Mouse (Mus musculus) heart, postnatal 4 days (tissue): ENCODE measurements around the gene Eif4ebp2. TPM values are rescaled to one million over a fixed set of nuclear protein-coding genes. Genes with fewer than 3 reads are reported as not detected.

Experiments used
- DNase-seq: peaks from one replicate; pipeline ENCODE4 v3.0.0; 2021
- total RNA-seq, 2 experiments: library from RNA; stranded (reverse); gene quantifications; 2 replicates each; pipeline ENCODE4 v1.2.3; 2021

Eif4ebp2 gene
- total RNA-seq, 2 experiments from 2014 or later = 95.4 to 95.9 TPM

DNA sequence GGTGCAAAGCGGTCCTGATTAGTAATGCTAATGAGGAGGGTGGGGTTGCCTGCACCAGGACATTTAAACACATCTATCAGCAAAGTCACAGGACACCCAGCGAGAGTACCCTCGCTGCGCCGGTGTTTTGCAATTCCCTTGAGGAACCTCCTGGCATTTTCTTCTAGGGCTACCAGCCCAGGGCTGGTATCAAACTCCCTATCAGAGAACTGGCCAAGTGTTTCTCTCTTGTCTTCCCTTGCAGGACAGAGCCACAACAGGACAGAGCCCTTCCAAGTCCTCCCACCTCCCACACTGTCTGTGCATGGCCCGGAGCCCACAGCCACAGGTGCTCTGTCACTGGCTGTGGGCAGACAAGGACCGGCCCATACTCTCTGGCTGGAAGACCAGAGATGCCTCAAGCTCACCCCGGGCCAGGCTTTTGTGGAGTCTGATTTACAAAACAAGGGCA lies 70.2 kb downstream of the Eif4ebp2 start:
- no peak for DNase-seq

DNA sequence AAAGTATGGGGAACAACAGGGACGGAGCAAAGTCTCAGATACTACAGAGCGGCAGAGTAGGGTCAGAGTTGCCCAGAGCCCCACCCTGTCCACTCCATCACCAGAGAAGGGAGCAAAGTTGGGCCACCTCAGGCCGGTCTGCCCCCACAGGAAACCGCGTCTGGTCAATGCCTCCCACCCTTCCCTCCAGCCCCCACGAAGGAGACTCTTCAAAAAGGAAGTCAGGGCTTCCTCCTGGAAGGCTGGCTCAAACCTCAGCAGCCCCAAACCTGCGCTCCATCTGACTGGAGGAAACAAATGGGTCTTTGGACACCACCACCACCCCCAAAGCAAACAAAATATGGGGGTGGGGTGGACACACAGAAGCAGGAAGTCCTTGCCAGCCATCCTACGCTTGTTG lies 70.6 kb downstream of the Eif4ebp2 start:
- peak; percentile 48 for DNase-seq

DNA sequence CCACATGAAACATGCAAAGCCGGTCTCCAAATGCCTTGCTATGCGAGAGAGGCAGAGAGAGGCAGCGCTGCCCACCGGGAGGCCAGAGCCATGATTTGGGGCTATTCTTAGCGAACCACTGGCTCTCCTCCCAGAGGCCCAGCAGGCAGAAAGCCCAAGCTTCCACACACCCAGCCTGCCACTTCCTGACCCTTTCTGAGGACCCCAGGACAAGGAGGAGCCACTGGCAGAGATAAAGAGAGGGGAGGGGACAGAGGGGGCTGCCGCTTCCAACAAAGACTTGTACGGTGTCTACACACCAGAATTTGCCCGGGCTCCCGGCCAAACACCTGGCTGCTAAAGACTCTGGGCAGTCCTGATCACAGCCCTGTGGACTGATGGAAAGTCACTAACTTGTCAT lies 72.3 kb downstream of the Eif4ebp2 start:
- DNase-seq = peak; percentile 81

DNA sequence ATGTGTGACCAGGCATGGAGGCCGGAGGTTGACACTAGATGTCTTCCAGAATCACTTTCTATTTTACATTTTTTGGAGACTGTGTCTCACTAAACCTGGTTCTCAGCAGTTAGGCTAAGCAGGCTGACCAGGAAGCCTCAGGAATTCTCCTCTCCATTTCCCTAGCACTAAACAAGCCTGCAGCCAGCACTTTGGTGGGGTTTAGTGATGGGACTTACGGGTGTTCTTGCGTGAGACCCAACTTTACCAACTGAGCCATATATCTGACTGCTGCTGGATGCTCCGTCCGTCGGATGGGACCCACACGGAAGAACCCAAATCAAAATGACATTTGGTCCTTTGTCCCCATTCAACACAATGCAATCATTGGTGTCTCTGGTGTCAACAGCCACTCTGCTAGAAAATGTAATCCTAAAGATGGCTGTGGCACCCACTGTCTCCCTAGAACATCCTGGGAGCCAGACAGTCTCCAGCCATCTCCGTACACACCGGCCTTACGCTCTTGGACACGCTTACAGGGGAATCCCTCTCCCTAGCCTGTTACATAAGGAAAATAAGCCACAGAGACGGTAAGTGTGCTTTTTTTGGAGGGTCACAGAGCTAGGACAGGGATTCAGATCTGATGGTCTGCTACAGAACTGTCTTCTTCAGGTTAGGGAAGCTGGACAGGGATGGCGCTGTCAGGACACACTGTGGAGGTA lies 73.0 kb downstream of the Eif4ebp2 start:
- DNase-seq = no peak

- no peak for DNase-seq
Measured at GRCm38 (mm10) chr10:61378698-61379097, 73.8 kb downstream of the Eif4ebp2 start.

Other genes starting within 250 kb of the Eif4ebp2 start
- gene Adamts14, start 179.2 kb downstream of the Eif4ebp2 start, total RNA-seq = 1 to 10 TPM; 6.9 to 7.5 TPM
- under 1 TPM in 1 of 2 experiments, not detected in 1; 0.09 TPM for gene Prf1, start 154.8 kb downstream of the Eif4ebp2 start, total RNA-seq
- gene Pald1, start 69.1 kb downstream of the Eif4ebp2 start, total RNA-seq = 10 to 100 TPM; 38.1 to 38.9 TPM
- under 1 TPM; 0.24 to 0.32 TPM for gene Nodal, start 34.7 kb downstream of the Eif4ebp2 start, total RNA-seq
- 10 to 100 TPM; 16.4 to 17.1 TPM for gene Lrrc20, start 23.1 kb upstream of the Eif4ebp2 start, total RNA-seq
- gene Npffr1, start 142.8 kb upstream of the Eif4ebp2 start, total RNA-seq = under 1 TPM in 1 of 2 experiments, not detected in 1; 0.07 TPM
- 10 to 100 TPM; 55.2 to 61.6 TPM for gene Ppa1, start 195.9 kb upstream of the Eif4ebp2 start, total RNA-seq
- gene Sar1a, start 227.6 kb upstream of the Eif4ebp2 start, total RNA-seq = 100 to 1,000 TPM; 151 to 153 TPM
- 10 to 100 TPM; 21.0 to 22.6 TPM for gene Tysnd1, start 242.9 kb upstream of the Eif4ebp2 start, total RNA-seq